Mouse (Mus musculus): Measurements from ENCODE around the gene Bud13.

Gene Bud13

DNA sequence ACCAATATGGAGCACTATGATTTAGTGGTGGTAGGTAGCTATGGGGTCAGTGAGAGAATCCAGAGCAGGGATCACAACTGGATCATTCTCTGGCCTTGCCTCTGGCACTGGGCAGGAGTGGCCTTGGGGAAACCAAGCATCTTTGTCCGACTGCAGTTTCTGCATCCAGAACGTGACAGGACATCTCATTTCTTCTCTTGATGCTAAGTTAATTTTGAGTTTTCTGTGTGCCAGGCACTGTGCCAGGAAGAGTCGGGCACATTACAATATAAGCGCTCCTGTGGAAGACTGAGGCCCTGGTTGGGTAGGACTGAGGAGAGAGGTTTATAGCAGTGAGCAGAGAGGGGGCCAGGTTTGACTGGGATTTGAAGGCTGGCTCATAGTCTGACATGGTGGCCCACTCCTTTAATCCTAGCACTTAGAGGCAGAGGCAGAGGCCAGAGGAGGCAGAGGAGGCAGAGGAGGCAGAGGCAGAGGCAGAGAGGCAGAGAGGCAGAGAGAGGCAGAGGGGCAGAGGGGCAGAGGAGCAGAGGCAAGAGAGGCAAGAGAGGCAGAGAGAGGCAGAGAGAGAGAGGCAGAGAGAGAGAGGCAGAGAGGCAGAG is 56.3 kb downstream of the Bud13 start:
- DNase-seq = no peak

- DNase-seq = no peak
These were observed 63.3 kb downstream of the Bud13 start for GRCm38 (mm10) chr9:46345887-46346665.
